Mouse (Mus musculus) testis, postnatal 10 days (tissue): ENCODE results near the gene Elmo1.

ENCODE experiments used
- DNase-seq: peaks from one replicate; pipeline ENCODE4 v3.0.0; 2021; ENCODE audit warnings: low spot score

Gene Elmo1

GRCm38 (mm10) chr13:20318615-20319219, 228.3 kb downstream of the Elmo1 start:
- DNase-seq: no peak

- no peak for DNase-seq
These were observed 229.8 kb downstream of the Elmo1 start for GRCm38 (mm10) chr13:20320232-20320631.

GRCm38 (mm10) chr13:20323478-20323877, 233.1 kb downstream of the Elmo1 start:
- DNase-seq: no peak

- no peak for DNase-seq
These were observed 236.7 kb downstream of the Elmo1 start for GRCm38 (mm10) chr13:20327064-20327463.

- DNase-seq: no peak
These were observed 237.6 kb downstream of the Elmo1 start for GRCm38 (mm10) chr13:20327975-20328374.

GRCm38 (mm10) chr13:20328672-20329071, 238.3 kb downstream of the Elmo1 start:
- DNase-seq: no peak

- DNase-seq: no peak
These were observed 240.6 kb downstream of the Elmo1 start for GRCm38 (mm10) chr13:20330954-20331353.

- no peak for DNase-seq
These were observed 244.9 kb downstream of the Elmo1 start for GRCm38 (mm10) chr13:20335051-20335888.

- DNase-seq: no peak
These were observed 245.6 kb downstream of the Elmo1 start for GRCm38 (mm10) chr13:20335889-20336497.

GRCm38 (mm10) chr13:20342881-20343280, 252.5 kb downstream of the Elmo1 start:
- DNase-seq: no peak

- no peak for DNase-seq
These were observed 259.4 kb downstream of the Elmo1 start for GRCm38 (mm10) chr13:20349754-20350153.

- no peak for DNase-seq
These were observed 262.2 kb downstream of the Elmo1 start for GRCm38 (mm10) chr13:20352631-20353030.

GRCm38 (mm10) chr13:20353862-20354603, 263.6 kb downstream of the Elmo1 start:
- no peak for DNase-seq

GRCm38 (mm10) chr13:20354604-20354999, 264.2 kb downstream of the Elmo1 start:
- no peak for DNase-seq

GRCm38 (mm10) chr13:20362541-20362940, 272.1 kb downstream of the Elmo1 start:
- no peak for DNase-seq

GRCm38 (mm10) chr13:20365828-20366593, 275.6 kb downstream of the Elmo1 start:
- DNase-seq: no peak

- DNase-seq: no peak
These were observed 279.8 kb downstream of the Elmo1 start for GRCm38 (mm10) chr13:20370036-20370802.

- no peak for DNase-seq
These were observed 281.1 kb downstream of the Elmo1 start for GRCm38 (mm10) chr13:20371501-20371900.

GRCm38 (mm10) chr13:20372335-20372734, 281.9 kb downstream of the Elmo1 start:
- DNase-seq: no peak

GRCm38 (mm10) chr13:20378869-20379268, 288.5 kb downstream of the Elmo1 start:
- DNase-seq: no peak

- no peak for DNase-seq
These were observed 293.5 kb downstream of the Elmo1 start for GRCm38 (mm10) chr13:20383875-20384274.
